Mouse (Mus musculus) spleen, postnatal 10 days (tissue): ENCODE measurements around the gene Nlrp6.

ENCODE experiments used
- DNase-seq, 2 experiments: peaks; one replicate each; pipeline ENCODE4 v3.0.0; 2021 to 2022; ENCODE audit warnings: low spot score in 2 of 2

Gene Nlrp6

DNA sequence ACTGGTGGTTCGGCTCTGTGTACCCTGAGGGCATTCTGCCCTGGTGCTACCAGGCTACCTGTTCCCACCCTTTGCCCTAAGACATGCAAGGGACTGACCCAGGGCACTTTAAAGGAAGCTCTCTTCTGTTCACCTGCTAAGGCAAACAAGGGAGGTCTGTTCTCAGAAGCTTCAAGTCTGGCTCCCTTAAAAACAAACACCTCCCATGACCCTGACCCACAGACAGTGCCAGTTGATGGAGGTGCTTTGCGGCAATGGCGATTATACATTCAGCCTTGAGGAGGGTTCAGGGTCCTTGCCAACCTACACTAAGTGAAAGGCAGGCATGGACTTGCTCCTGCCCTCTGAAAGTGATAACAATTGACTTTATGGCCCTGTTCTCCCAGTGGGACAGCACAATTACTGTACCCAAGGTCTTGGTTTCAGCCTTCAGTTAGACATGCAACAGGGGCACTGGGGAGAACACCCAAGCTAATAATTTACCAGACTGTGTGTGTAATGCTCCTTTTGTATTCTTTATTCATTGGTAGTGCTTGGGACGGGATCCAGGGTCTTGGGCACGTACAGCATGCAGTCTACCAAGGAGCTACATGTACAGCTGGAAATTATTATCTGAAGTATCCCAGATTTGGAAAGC, 7.7 kb upstream of the Nlrp6 start:
- no peak for DNase-seq

DNA sequence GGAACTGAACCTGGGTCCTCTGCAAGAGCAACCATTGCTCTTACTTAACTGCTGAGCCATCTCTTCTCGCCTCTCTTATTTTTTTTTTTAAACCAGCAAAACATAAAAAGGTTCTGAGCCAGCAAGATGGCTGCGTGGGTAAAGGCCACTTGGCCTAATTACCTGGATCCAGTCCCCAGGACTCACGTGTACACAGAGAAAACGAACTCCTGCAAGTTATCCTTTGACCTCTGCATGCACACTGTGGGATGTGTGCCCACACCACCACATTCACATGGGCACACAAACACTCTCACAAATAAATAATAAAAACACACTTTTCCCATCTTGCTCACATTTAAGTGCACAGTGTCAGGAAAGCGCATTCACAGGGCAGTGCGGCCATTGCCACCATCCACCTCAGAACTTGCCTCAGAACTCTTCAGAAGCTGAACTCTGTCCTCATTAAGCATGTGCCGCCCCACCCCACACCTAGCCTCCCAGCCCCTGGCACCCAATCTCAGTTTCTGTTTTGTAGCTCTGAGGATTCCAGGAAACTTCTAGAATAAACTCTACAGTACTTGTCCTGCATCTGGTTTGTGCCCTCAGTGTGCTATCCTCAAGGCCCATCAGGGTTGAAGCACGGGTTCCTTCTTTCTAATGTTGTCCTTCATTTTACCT, 6.5 kb upstream of the Nlrp6 start:
- DNase-seq, result no peak

DNA sequence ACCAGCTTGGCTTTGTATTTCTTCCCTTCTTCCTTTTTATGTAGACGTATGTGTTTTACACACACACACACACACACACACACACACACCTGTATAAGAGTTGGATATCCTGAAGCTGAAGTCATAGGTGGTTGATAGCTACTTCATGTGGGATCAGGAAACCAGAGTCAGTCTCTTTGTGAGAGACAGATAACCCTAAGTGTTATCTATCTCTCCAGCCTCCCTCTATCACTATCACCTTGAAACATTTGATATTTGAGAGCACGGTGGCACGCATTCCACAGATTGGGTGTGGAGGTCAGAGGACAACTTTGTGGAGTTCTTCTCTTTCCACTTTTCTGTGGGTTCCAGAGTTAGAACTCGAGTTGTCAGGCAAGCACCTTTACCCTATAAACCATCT, 791 bp upstream of the Nlrp6 start:
- DNase-seq, result no peak

- DNase-seq, result no peak
Measured at GRCm38 (mm10) chr7:140921225-140921975, 698 bp downstream of the Nlrp6 start.

- no peak for DNase-seq
Measured at GRCm38 (mm10) chr7:140922398-140923069, 1.8 kb downstream of the Nlrp6 start.

GRCm38 (mm10) chr7:140923070-140923775, 2.5 kb downstream of the Nlrp6 start:
- no peak for DNase-seq

GRCm38 (mm10) chr7:140927181-140927580, 6.5 kb downstream of the Nlrp6 start:
- no peak for DNase-seq

GRCm38 (mm10) chr7:140938436-140938835, 17.7 kb downstream of the Nlrp6 start:
- peak in 1 of 2 experiments; percentile 26 for DNase-seq

DNA sequence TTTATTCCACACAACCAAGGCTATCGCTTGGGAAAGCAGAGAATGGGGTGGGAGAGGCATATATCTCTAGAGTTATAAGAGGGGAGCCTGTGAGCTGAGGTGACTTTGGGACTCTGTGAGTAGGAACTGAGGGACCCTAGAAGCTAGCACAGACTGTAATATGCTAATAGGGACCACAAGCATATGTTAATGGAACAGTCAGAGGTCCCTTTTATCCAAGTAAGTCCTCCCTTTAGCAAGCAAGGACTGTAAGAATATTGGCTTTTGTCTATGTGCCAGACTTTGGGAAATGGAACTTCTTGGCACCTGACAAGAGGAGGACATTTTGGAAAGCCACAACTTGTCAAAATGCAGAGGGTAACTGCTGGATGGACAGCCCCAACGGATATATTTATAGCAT, 18.2 kb downstream of the Nlrp6 start:
- no peak for DNase-seq

DNA sequence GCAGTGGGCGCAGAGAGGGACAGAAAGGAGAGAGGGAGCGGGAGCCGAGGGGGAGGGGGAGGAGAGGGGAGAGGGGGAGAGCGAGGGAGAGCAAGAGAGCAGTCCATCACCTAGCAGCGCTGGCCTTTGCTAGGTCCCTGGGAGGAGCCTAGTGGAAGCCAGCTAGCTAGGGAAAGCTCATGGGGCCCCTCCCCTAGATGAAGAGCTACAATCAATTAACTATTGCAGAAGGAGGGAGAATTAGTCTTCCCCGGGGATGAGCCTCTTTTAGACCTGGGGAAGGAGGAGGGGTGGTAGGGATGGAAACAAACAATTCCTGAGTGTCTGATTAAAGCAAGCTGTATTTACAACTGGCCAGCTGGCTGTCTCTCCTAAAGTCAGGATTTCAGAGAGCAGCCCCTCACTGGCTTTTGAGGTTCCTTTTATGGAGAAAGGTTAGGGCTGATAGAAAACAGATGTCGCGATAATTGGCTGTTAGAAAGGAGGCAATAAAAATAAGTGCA, 19.0 kb downstream of the Nlrp6 start:
- DNase-seq, result no peak

- peak; percentile 70 to 84 for DNase-seq
Measured at GRCm38 (mm10) chr7:140941222-140942051, 20.7 kb downstream of the Nlrp6 start, which contains the start of gene Pgghg. Pgghg (plus strand) TSS chr7:140941391.

GRCm38 (mm10) chr7:140942341-140942740, 21.6 kb downstream of the Nlrp6 start:
- DNase-seq, result no peak

- no peak for DNase-seq
Measured at GRCm38 (mm10) chr7:140942811-140943210, 22.1 kb downstream of the Nlrp6 start.

GRCm38 (mm10) chr7:140943356-140943755, 22.7 kb downstream of the Nlrp6 start:
- no peak for DNase-seq

DNA sequence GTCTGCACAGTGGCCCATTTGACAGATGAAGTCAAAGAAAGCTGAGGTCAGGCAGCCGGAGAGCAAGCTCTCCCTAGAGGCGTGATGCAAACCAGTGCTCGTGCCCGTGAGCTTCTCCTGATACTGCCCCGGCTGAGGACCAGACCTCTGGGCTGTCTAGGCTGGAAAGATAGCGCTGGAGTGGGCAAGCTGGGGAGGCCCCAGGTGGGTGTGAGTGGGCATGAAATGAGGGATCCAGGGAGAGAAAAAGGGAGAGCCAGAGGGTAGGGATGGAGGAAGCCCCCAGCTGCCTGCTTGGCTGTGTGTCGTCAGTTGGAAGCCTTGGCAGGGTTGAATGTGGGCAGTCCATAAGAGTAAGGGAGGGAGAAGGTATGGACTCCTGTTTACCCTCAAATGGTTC, 23.5 kb downstream of the Nlrp6 start:
- DNase-seq, result no peak

- DNase-seq, result peak in 1 of 2 experiments; percentile 2
Measured at GRCm38 (mm10) chr7:140945247-140945646, 24.5 kb downstream of the Nlrp6 start.

DNA sequence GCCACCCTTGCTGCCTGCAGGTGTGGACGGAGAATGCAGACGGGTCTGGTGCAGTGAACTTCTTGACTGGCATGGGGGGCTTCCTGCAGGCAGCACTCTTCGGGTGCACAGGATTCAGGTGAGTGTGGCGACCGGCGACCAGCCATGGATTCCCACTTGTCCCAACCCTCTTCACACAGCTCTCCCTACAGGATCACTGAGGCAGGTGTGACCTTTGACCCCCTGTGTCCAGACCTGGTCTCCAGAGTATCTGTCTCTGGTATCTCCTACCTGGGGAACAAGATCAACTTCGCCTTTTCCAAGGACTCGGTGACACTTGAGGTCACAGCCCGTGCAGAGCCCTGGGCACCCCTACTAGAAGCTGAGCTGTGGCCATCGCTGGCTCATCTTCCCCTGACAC, 25.6 kb downstream of the Nlrp6 start:
- DNase-seq, result no peak

DNA sequence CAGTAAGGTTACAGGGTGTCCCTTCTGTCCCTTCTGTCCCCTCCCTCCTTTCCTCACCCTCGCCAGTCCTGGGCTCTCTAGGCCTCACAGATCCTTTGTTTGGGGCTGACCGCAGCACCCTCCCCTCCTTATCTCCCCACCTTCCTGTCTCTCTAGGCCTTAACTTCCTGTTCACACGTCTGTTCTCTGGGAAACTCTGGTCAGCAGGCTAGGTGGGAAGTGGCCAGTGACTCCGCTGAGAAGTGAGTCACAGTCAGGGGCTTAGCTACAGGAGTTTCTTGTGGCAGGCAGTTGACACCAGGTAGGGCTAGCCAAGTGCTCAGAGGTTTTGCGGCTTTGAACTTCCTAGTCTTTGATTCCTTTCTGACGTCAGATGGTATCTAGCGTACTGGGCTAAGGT, 26.3 kb downstream of the Nlrp6 start:
- DNase-seq, result peak in 1 of 2 experiments; percentile 3

GRCm38 (mm10) chr7:140948161-140948560, 27.5 kb downstream of the Nlrp6 start:
- DNase-seq, result no peak

GRCm38 (mm10) chr7:140949255-140949654, 28.6 kb downstream of the Nlrp6 start:
- DNase-seq, result no peak
